Mouse (Mus musculus) CD8-positive naive resting alpha-beta T cell, adult 57 days (primary cell): ENCODE measurements around the gene Lrfn5. TPM values are rescaled to one million over a fixed set of nuclear protein-coding genes. Genes with fewer than 3 reads are reported as not detected.

Experiments
- total RNA-seq: library from RNA; stranded (reverse); gene quantifications from one replicate; pipeline ENCODE4 v1.2.4, GENCODE M21; 2023

The Lrfn5 gene
- total RNA-seq, result not detected

GRCm38 (mm10) chr12:61522829-61523370, at the start of gene Lrfn5:
Gene Lrfn5 (plus strand): TSS chr12:61523150.

